Mouse (Mus musculus) hindbrain, embryonic 15.5 days (tissue): Measurements from ENCODE around the gene Tmem220. TPM values are rescaled to one million over a fixed set of nuclear protein-coding genes. Genes with fewer than 3 reads are reported as not detected.
"Not testable (repeated sequence)": the region's sequence is repeated elsewhere in the genome, so short reads cannot be mapped to it uniquely, and the experiment has no call there.

Experiments used
- ATAC-seq: fragments of 200-750 bp; cut with Nextera tagmentation; 2 replicates; pipeline ENCODE4 v1.8.0; 2017; ENCODE audit warnings: low read depth, moderate number of reproducible peaks, moderate TSS enrichment; ENCODE audit not compliant: low FRiP score
- H3K27ac ChIP-seq: fragments of 300-500 bp; sonication (generic); replicated peaks from 2 replicates; pipeline ENCODE4 v1.5.1; 2015; ENCODE audit warnings: mild to moderate bottlenecking, inconsistent platforms
- H3K27me3 ChIP-seq: fragments of 300-500 bp; sonication (generic); 2 replicates; pipeline ENCODE4 v1.6.1; 2015; ENCODE audit warnings: control low read depth, inconsistent platforms
- H3K36me3 ChIP-seq: fragments of 300-500 bp; sonication (generic); 2 replicates; pipeline ENCODE4 v1.6.1; 2015; ENCODE audit warnings: control low read depth, inconsistent platforms
- H3K4me1 ChIP-seq: fragments of 300-500 bp; sonication (generic); replicated peaks from 2 replicates; pipeline ENCODE4 v1.6.1; 2015; ENCODE audit warnings: control low read depth, inconsistent platforms
- H3K4me2 ChIP-seq: fragments of 300-500 bp; sonication (generic); 2 replicates; pipeline ENCODE4 v1.6.1; 2015; ENCODE audit warnings: moderate library complexity, mild to moderate bottlenecking, inconsistent platforms
- H3K4me3 ChIP-seq: fragments of 300-500 bp; sonication (generic); 2 replicates; pipeline ENCODE4 v1.5.1; 2015; ENCODE audit warnings: mild to moderate bottlenecking, inconsistent platforms
- H3K9ac ChIP-seq: fragments of 300-500 bp; sonication (generic); 2 replicates; pipeline ENCODE4 v1.6.1; 2015; ENCODE audit warnings: inconsistent platforms
- H3K9me3 ChIP-seq: fragments of 300-500 bp; sonication (generic); 2 replicates; pipeline ENCODE4 v1.6.1; 2016; ENCODE audit warnings: control low read depth, inconsistent platforms
- WGBS: fragments of 180-500 bp; shearing (Covaris S2); methylation state at CpG from one replicate; pipeline ENCODE4 v1.1.7; 2015; 5-methylcytosine and 5-hydroxymethylcytosine counted together
- polyA plus RNA-seq: library from polyadenylated mRNA; unstranded; fragments of >200 nt; fragmentation: Nextera tagmentation; extraction: Ambion mirVana; gene quantifications from 2 replicates; pipeline ENCODE4 v1.2.1, GENCODE M21; 2015

Gene Tmem220
- polyA plus RNA-seq, 1 experiment from 2014 or later: 0.34 TPM

GRCm38 (mm10) chr11:67022354-67023115, 2.4 kb upstream of the Tmem220 start:
- 93% methylated on average over 13 of the region's 13 CpGs for WGBS
- H3K4me3 ChIP-seq: no peak overlapping the region
- no peak overlapping the region for H3K9ac ChIP-seq
- ATAC-seq: no peak
- peaks cover 17% of the 10 kb centered on the region; the same call in 1 of the 2 replicates for H3K4me1 ChIP-seq
- H3K27me3 ChIP-seq: 0 out of 2 replicates have a peak, but pooled peaks cover 2% of the 10 kb centered on the region
- no peaks in the 10 kb centered on the region for H3K9me3 ChIP-seq
- no peak overlapping the region for H3K27ac ChIP-seq
- H3K4me2 ChIP-seq: no peak overlapping the region
- no peaks in the 10 kb centered on the region for H3K36me3 ChIP-seq

GRCm38 (mm10) chr11:67023191-67023590, 1.8 kb upstream of the Tmem220 start:
- H3K27me3 ChIP-seq, H3K9me3 ChIP-seq, H3K4me2 ChIP-seq, H3K36me3 ChIP-seq, H3K9ac ChIP-seq, H3K4me3 ChIP-seq, ATAC-seq, H3K27ac ChIP-seq: not testable (repeated sequence)
- peaks cover 17% of the 10 kb centered on the region; the same call in 1 of the 2 replicates for H3K4me1 ChIP-seq
- 30% methylated on average over 1 of the region's 1 CpGs for WGBS

- Histone ChIP-seq H3K9ac (no peak overlapping the region), H3K36me3 (no peaks in the 10 kb centered on the region), H3K4me2 (peak overlapping the region; percentile 70; the same call in 1 of the 2 replicates), H3K4me3 (no peak overlapping the region), H3K27ac (no peak overlapping the region), H3K4me1 (peaks cover 17% of the 10 kb centered on the region; the same call in 1 of the 2 replicates), H3K9me3 (no peaks in the 10 kb centered on the region), H3K27me3 (0 out of 2 replicates have a peak, but pooled peaks cover 2% of the 10 kb centered on the region)
- WGBS: 19% methylated on average over 6 of the region's 6 CpGs
- ATAC-seq: no peak
These were observed 1.1 kb upstream of the Tmem220 start for GRCm38 (mm10) chr11:67023802-67024340.

GRCm38 (mm10) chr11:67030904-67031602, 6.1 kb downstream of the Tmem220 start:
- no peak overlapping the region for H3K4me2 ChIP-seq
- H3K36me3 ChIP-seq: no peaks in the 10 kb centered on the region
- no peak overlapping the region for H3K4me3 ChIP-seq
- 57% methylated on average over 16 of the region's 16 CpGs for WGBS
- no peak for ATAC-seq
- no peak overlapping the region for H3K27ac ChIP-seq
- no peak overlapping the region for H3K9ac ChIP-seq
- H3K4me1 ChIP-seq: no peaks in the 10 kb centered on the region
- no peaks in the 10 kb centered on the region for H3K9me3 ChIP-seq
- H3K27me3 ChIP-seq: no peaks in the 10 kb centered on the region

- 73% methylated on average over 2 of the region's 2 CpGs for WGBS
- H3K4me2 ChIP-seq: no peak overlapping the region
- no peak overlapping the region for H3K27ac ChIP-seq
- H3K9me3 ChIP-seq: no peaks in the 10 kb centered on the region
- no peaks in the 10 kb centered on the region for H3K4me1 ChIP-seq
- H3K27me3 ChIP-seq: no peaks in the 10 kb centered on the region
- no peak overlapping the region for H3K4me3 ChIP-seq
- ATAC-seq: no peak
- no peak overlapping the region for H3K9ac ChIP-seq
- H3K36me3 ChIP-seq: no peaks in the 10 kb centered on the region
These were observed 6.6 kb downstream of the Tmem220 start for GRCm38 (mm10) chr11:67031603-67031915.

- Histone ChIP-seq H3K4me1 (no peaks in the 10 kb centered on the region), H3K36me3 (peaks cover 17% of the 10 kb centered on the region), H3K27me3 (no peaks in the 10 kb centered on the region), H3K4me2 (no peak overlapping the region), H3K9me3 (no peaks in the 10 kb centered on the region), H3K4me3 (no peak overlapping the region), H3K9ac (no peak overlapping the region), H3K27ac (no peak overlapping the region)
- 90% methylated on average over 4 of the region's 4 CpGs for WGBS
- no peak for ATAC-seq
These were observed 10.0 kb downstream of the Tmem220 start for GRCm38 (mm10) chr11:67034775-67035485.

- H3K4me1 ChIP-seq: no peaks in the 10 kb centered on the region
- no peak overlapping the region for H3K9ac ChIP-seq
- H3K27me3 ChIP-seq: no peaks in the 10 kb centered on the region
- no peak overlapping the region for H3K27ac ChIP-seq
- no peak overlapping the region for H3K4me3 ChIP-seq
- no peaks in the 10 kb centered on the region for H3K9me3 ChIP-seq
- H3K4me2 ChIP-seq: no peak overlapping the region
- ATAC-seq: no peak
- peaks cover 30% of the 10 kb centered on the region for H3K36me3 ChIP-seq
- WGBS: 93% methylated on average over 6 of the region's 6 CpGs
These were observed 11.3 kb downstream of the Tmem220 start for GRCm38 (mm10) chr11:67036229-67036628.

- H3K4me3 ChIP-seq: no peak overlapping the region
- no peak overlapping the region for H3K4me2 ChIP-seq
- peaks cover 34% of the 10 kb centered on the region for H3K36me3 ChIP-seq
- H3K4me1 ChIP-seq: no peaks in the 10 kb centered on the region
- H3K27me3 ChIP-seq: no peaks in the 10 kb centered on the region
- H3K27ac ChIP-seq: no peak overlapping the region
- ATAC-seq: no peak
- WGBS: 94% methylated on average over 9 of the region's 9 CpGs
- no peak overlapping the region for H3K9ac ChIP-seq
- H3K9me3 ChIP-seq: no peaks in the 10 kb centered on the region
These were observed 11.9 kb downstream of the Tmem220 start for GRCm38 (mm10) chr11:67036892-67037291.

- peaks cover 34% of the 10 kb centered on the region for H3K36me3 ChIP-seq
- H3K9ac ChIP-seq: no peak overlapping the region
- no peak overlapping the region for H3K4me3 ChIP-seq
- no peaks in the 10 kb centered on the region for H3K27me3 ChIP-seq
- no peak overlapping the region for H3K27ac ChIP-seq
- ATAC-seq: no peak
- no peaks in the 10 kb centered on the region for H3K4me1 ChIP-seq
- no peak overlapping the region for H3K4me2 ChIP-seq
- H3K9me3 ChIP-seq: no peaks in the 10 kb centered on the region
- WGBS: 94% methylated on average over 3 of the region's 3 CpGs
These were observed 14.8 kb downstream of the Tmem220 start for GRCm38 (mm10) chr11:67039799-67040198.

GRCm38 (mm10) chr11:67040483-67040882, 15.5 kb downstream of the Tmem220 start:
- Histone ChIP-seq H3K4me2 (no peak overlapping the region), H3K9ac (no peak overlapping the region), H3K9me3 (no peaks in the 10 kb centered on the region), H3K4me3 (no peak overlapping the region), H3K4me1 (no peaks in the 10 kb centered on the region), H3K27ac (no peak overlapping the region), H3K36me3 (peaks cover 34% of the 10 kb centered on the region), H3K27me3 (no peaks in the 10 kb centered on the region)
- WGBS: 96% methylated on average over 6 of the region's 6 CpGs
- ATAC-seq: no peak

- Histone ChIP-seq H3K4me3 (no peak overlapping the region), H3K27ac (no peak overlapping the region), H3K4me2 (no peak overlapping the region), H3K4me1 (no peaks in the 10 kb centered on the region), H3K9me3 (no peaks in the 10 kb centered on the region), H3K36me3 (peaks cover 27% of the 10 kb centered on the region), H3K27me3 (no peaks in the 10 kb centered on the region), H3K9ac (no peak overlapping the region)
- 34% methylated on average over 8 of the region's 8 CpGs for WGBS
- no peak for ATAC-seq
These were observed 18.1 kb downstream of the Tmem220 start for GRCm38 (mm10) chr11:67043007-67043406.

- H3K27me3 ChIP-seq: no peaks in the 10 kb centered on the region
- peaks cover 25% of the 10 kb centered on the region for H3K36me3 ChIP-seq
- H3K4me2 ChIP-seq: no peak overlapping the region
- H3K4me3 ChIP-seq: no peak overlapping the region
- no peak for ATAC-seq
- no peaks in the 10 kb centered on the region for H3K4me1 ChIP-seq
- no peak overlapping the region for H3K9ac ChIP-seq
- 81% methylated on average over 6 of the region's 6 CpGs for WGBS
- H3K27ac ChIP-seq: no peak overlapping the region
- H3K9me3 ChIP-seq: no peaks in the 10 kb centered on the region
These were observed 20.0 kb downstream of the Tmem220 start for GRCm38 (mm10) chr11:67044959-67045358.
